Mouse (Mus musculus): ENCODE measurements around the gene Tcirg1.

The Tcirg1 gene

GRCm38 (mm10) chr19:3926685-3927084 lies 19.8 kb upstream of the Tcirg1 start:
- no peak for DNase-seq

- DNase-seq = no peak
These were observed 19.3 kb upstream of the Tcirg1 start for GRCm38 (mm10) chr19:3926279-3926678.

- DNase-seq = no peak
These were observed 18.9 kb upstream of the Tcirg1 start for GRCm38 (mm10) chr19:3925859-3926258.

GRCm38 (mm10) chr19:3924868-3925267 lies 17.9 kb upstream of the Tcirg1 start:
- DNase-seq = no peak

GRCm38 (mm10) chr19:3924190-3924589 lies 17.3 kb upstream of the Tcirg1 start:
- peak in 1 of 2 experiments; percentile 8 for DNase-seq

- peak; percentile 60 to 71 for DNase-seq
These were observed 16.7 kb upstream of the Tcirg1 start for GRCm38 (mm10) chr19:3923586-3923985.

- peak in 1 of 2 experiments; percentile 29 for DNase-seq
These were observed 15.9 kb upstream of the Tcirg1 start for GRCm38 (mm10) chr19:3922661-3923371.

GRCm38 (mm10) chr19:3919928-3920327 lies 13.0 kb upstream of the Tcirg1 start:
- DNase-seq = no peak

GRCm38 (mm10) chr19:3916727-3917126 lies 9.8 kb upstream of the Tcirg1 start:
- DNase-seq = no peak

- no peak for DNase-seq
These were observed 7.6 kb upstream of the Tcirg1 start for GRCm38 (mm10) chr19:3914535-3914934.

GRCm38 (mm10) chr19:3913692-3914091 lies 6.8 kb upstream of the Tcirg1 start:
- no peak for DNase-seq

- DNase-seq = peak; percentile 80 to 81
These were observed 5.6 kb upstream of the Tcirg1 start, which contains the start of gene Ndufs8 for GRCm38 (mm10) chr19:3912337-3913204. TSS of gene Ndufs8 (minus strand) at chr19:3912774.

GRCm38 (mm10) chr19:3910206-3910605 lies 3.3 kb upstream of the Tcirg1 start:
- no peak for DNase-seq

GRCm38 (mm10) chr19:3907876-3908660 lies 1.1 kb upstream of the Tcirg1 start:
- no peak for DNase-seq

- no peak for DNase-seq
These were observed 607 bp downstream of the Tcirg1 start for GRCm38 (mm10) chr19:3906326-3906725.

- DNase-seq = peak in 1 of 2 experiments; percentile 30
These were observed 1.5 kb downstream of the Tcirg1 start for GRCm38 (mm10) chr19:3905261-3905969.

GRCm38 (mm10) chr19:3904363-3904675 lies 2.6 kb downstream of the Tcirg1 start:
- no peak for DNase-seq

- DNase-seq = no peak
These were observed 3.1 kb downstream of the Tcirg1 start for GRCm38 (mm10) chr19:3903648-3904362.

GRCm38 (mm10) chr19:3902966-3903365 lies 4.0 kb downstream of the Tcirg1 start:
- DNase-seq = no peak

- DNase-seq = no peak
These were observed 7.3 kb downstream of the Tcirg1 start for GRCm38 (mm10) chr19:3899618-3900017.

- peak in 1 of 2 experiments; percentile 40 for DNase-seq
These were observed 8.0 kb downstream of the Tcirg1 start for GRCm38 (mm10) chr19:3898952-3899351.

GRCm38 (mm10) chr19:3897557-3897956 lies 9.4 kb downstream of the Tcirg1 start:
- DNase-seq = no peak

Measured in spleen, adult 18-20 months (tissue).